Mouse (Mus musculus): ENCODE measurements at regions not wholly inside any gene's neighbourhood (a gene's known extent, or its start where the extent isn't known, plus 50 kb on each side); places are given as distances from the start of the nearest gene placed in this dataset.

DNA sequence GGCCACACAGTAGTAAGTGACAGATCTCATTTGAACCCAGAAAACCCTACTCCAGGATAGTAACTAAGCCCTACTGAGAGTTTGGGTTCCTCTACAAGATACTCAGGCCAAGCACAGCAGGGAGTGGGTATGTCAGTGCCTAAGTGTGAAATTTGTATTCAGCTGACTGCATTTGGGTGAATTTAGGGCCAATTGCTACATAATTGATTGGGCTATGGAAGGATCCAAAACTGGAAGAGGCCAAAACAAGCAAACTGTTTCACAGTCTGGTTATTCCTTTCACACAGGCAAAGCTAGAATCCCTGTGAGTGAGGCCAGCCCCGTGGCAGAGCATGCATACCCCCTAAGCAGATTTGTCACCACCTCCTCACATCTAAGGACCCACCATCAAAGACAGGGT is 221.9 kb upstream of the Gm9747 start:
- peaks cover 0 to 13% of the 10 kb centered on the region in 2 experiments; a peak in 2 of 4 replicates for H3K4me1 ChIP-seq (ENCODE audit: control insufficient read depth in 1 of 2, insufficient read depth in 2 of 2)
- no peak for DNase-seq (ENCODE audit: extremely low read depth)
- H3K4me2 ChIP-seq (ENCODE audit: insufficient read depth, low read depth, poor library complexity, severe bottlenecking) = no peak overlapping the region
- H3K36me3 ChIP-seq (replicated peaks in 1 of 2; ENCODE audit: control insufficient read depth in 1 of 2, insufficient read depth in 1 of 2, low read length in 1 of 2) = no peaks in the 10 kb centered on the region
- dilution Hi-C loops (cut with MboI; ENCODE audit: extremely low pct_ligation_motif_present, extremely low pct_unique_long_range_greater_than_20kb, low sequenced_read_pairs) = no loop called here
- no peak overlapping the region for H3K27ac ChIP-seq (ENCODE audit: insufficient read depth, low read depth)
- no peaks in the 10 kb centered on the region for H3K79me2 ChIP-seq (replicated peaks; ENCODE audit: control insufficient read depth, extremely low read depth, insufficient read depth, poor library complexity, severe bottlenecking)
- H3K9ac ChIP-seq (ENCODE audit: insufficient read depth, low read depth) = no peak overlapping the region
- no peak overlapping the region for H3K4me3 ChIP-seq (replicated peaks in 1 of 3; ENCODE audit: low read depth in 2 of 3, low read length in 2 of 3, poor library complexity in 1 of 3)
- TF ChIP-seq MAZ (IDR thresholded peaks at IDR 0.05; ENCODE audit: low read depth, low read length) = no peak
- no peak for TF ChIP-seq NRF1 (IDR thresholded peaks at IDR 0.05; ENCODE audit: low read depth, low read length)
- no peak for TF ChIP-seq HCFC1 (IDR thresholded peaks at IDR 0.05; ENCODE audit: low read depth, low read length)
- H3K9me3 ChIP-seq (replicated peaks; ENCODE audit: low read length) = no peaks in the 10 kb centered on the region
- no peaks in the 10 kb centered on the region for H3K27me3 ChIP-seq (replicated peaks)
- in situ Hi-C loops (cut with MboI; ENCODE audit: low pct_ligation_motif_present, low pct_unique_long_range_greater_than_20kb, low sequenced_read_pairs) = no loop called here

DNA sequence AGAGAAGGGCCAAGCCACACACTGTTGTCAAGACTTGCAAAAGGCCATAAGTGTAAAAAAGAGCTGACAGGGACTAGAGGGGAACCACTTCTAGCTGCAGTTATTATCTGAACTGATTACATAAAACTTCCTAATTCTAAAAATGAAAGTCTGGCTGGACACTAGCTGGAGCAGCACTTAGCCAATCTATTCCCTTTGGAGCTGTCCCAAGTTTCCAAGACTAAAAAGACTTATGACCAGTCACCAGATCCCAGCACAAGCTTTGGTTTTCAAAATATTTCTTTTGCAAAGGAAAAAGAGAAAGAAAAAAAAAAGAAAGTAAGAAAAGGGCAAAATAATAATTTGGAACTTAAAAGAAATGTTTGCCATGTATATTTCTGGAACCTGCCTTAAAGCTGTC is 217.6 kb upstream of the Gm9747 start:
- Histone ChIP-seq H3K4me2 (ENCODE audit: insufficient read depth, low read depth, poor library complexity, severe bottlenecking) (no peak overlapping the region), H3K27me3 (replicated peaks) (no peaks in the 10 kb centered on the region), H3K79me2 (replicated peaks; ENCODE audit: control insufficient read depth, extremely low read depth, insufficient read depth, poor library complexity, severe bottlenecking) (no peaks in the 10 kb centered on the region), H3K27ac (ENCODE audit: insufficient read depth, low read depth) (no peak overlapping the region), H3K4me1 (ENCODE audit: control insufficient read depth in 1 of 2, insufficient read depth in 2 of 2) (no peaks in the 10 kb centered on the region), H3K36me3 (replicated peaks in 1 of 2; ENCODE audit: control insufficient read depth in 1 of 2, insufficient read depth in 1 of 2, low read length in 1 of 2) (no peaks in the 10 kb centered on the region), H3K9ac (ENCODE audit: insufficient read depth, low read depth) (no peak overlapping the region), H3K4me3 (replicated peaks in 1 of 3; ENCODE audit: low read depth in 2 of 3, low read length in 2 of 3, poor library complexity in 1 of 3) (no peak overlapping the region), H3K9me3 (replicated peaks; ENCODE audit: low read length) (no peaks in the 10 kb centered on the region)
- no peak for DNase-seq (ENCODE audit: extremely low read depth)
- dilution Hi-C loops (cut with MboI; ENCODE audit: extremely low pct_ligation_motif_present, extremely low pct_unique_long_range_greater_than_20kb, low sequenced_read_pairs) = no loop called here
- no peak for TF ChIP-seq BHLHE40 (IDR thresholded peaks at IDR 0.05; ENCODE audit: low read depth, low read length)
- in situ Hi-C loops (cut with MboI; ENCODE audit: low pct_ligation_motif_present, low pct_unique_long_range_greater_than_20kb, low sequenced_read_pairs) = no loop called here

DNA sequence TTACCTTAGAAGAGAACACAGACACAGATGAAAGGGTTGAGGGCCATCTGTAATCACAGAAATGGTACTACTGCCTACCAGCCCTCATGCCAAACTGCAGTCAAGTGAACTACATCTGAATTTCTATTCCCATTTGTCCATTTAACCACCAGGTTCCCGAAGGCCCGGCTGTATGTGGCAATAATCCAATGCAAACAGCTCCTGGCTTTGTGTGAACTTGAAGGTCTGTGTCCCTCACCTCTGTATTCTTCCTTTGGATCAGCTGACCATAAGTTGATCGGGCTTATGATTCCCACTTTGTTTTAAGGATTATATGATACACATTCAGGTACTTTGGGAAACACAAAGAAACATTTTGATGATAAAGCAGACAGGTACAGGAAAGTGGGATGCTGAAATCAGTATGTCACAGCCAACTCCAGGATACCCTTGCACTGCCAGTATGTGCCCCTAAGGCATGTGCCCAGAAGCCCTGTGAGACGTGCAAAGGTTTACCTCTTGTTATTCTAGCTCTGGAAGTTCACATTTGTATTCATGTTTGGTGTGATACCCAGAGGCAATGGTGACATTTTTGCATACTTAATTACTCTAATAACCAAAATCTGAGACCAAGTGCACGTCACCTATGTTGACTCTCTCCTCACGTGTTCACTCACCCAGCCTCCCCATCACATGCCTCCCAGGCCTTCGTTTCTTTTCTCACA is 214.1 kb upstream of the Gm9747 start:
- no peaks in the 10 kb centered on the region for H3K36me3 ChIP-seq (replicated peaks in 1 of 2; ENCODE audit: control insufficient read depth in 1 of 2, insufficient read depth in 1 of 2, low read length in 1 of 2)
- dilution Hi-C loops (cut with MboI; ENCODE audit: extremely low pct_ligation_motif_present, extremely low pct_unique_long_range_greater_than_20kb, low sequenced_read_pairs) (no loop called here), in situ Hi-C loops (cut with MboI; ENCODE audit: low pct_ligation_motif_present, low pct_unique_long_range_greater_than_20kb, low sequenced_read_pairs) (no loop called here)
- no peak overlapping the region for H3K4me2 ChIP-seq (ENCODE audit: insufficient read depth, low read depth, poor library complexity, severe bottlenecking)
- H3K27me3 ChIP-seq (replicated peaks) = no peaks in the 10 kb centered on the region
- H3K79me2 ChIP-seq (replicated peaks; ENCODE audit: control insufficient read depth, extremely low read depth, insufficient read depth, poor library complexity, severe bottlenecking) = no peaks in the 10 kb centered on the region
- H3K4me1 ChIP-seq (ENCODE audit: control insufficient read depth in 1 of 2, insufficient read depth in 2 of 2) = no peaks in the 10 kb centered on the region
- H3K9me3 ChIP-seq (replicated peaks; ENCODE audit: low read length) = no peaks in the 10 kb centered on the region
- H3K4me3 ChIP-seq (replicated peaks in 1 of 3; ENCODE audit: low read depth in 2 of 3, low read length in 2 of 3, poor library complexity in 1 of 3) = no peak overlapping the region
- DNase-seq (ENCODE audit: extremely low read depth) = no peak
- TF ChIP-seq ZKSCAN1 (IDR thresholded peaks at IDR 0.05; ENCODE audit: borderline replicate concordance, low read depth, low read length) (no peak), GABPA (IDR thresholded peaks at IDR 0.05; ENCODE audit: insufficient replicate concordance, low read depth, low read length) (no peak), JUND (conservative IDR thresholded peaks at IDR 0.05; ENCODE audit: low read depth, low read length) (no peak), POLR2AphosphoS2 (IDR thresholded peaks at IDR 0.05; ENCODE audit: low read depth, low read length) (no peak), TCF12 (IDR thresholded peaks at IDR 0.05; ENCODE audit: low read depth, low read length) (no peak), UBTF (IDR thresholded peaks at IDR 0.05; ENCODE audit: low read depth, low read length) (no peak), POLR2A (IDR thresholded peaks at IDR 0.05; ENCODE audit: low read depth, low read length) (no peak), RAD21 (IDR thresholded peaks at IDR 0.05; ENCODE audit: low read depth, low read length) (no peak), MAFK (IDR thresholded peaks at IDR 0.05; ENCODE audit: insufficient replicate concordance, low read length) (no peak), JUN (IDR thresholded peaks at IDR 0.05; ENCODE audit: insufficient read depth, low read depth, low read length) (no peak)
- H3K9ac ChIP-seq (ENCODE audit: insufficient read depth, low read depth) = no peak overlapping the region
- H3K27ac ChIP-seq (ENCODE audit: insufficient read depth, low read depth) = no peak overlapping the region

Measured in CH12.LX (cell line).